Mouse (Mus musculus) ES-E14 (cell line): ENCODE measurements around the gene Clip2. TPM values are rescaled to one million over a fixed set of nuclear protein-coding genes. Genes with fewer than 3 reads are reported as not detected.
A peak's percentile ranks its signal among the peaks of the same experiment; 100 is the strongest.

Source experiments
- DNase-seq: peaks from one replicate; pipeline ENCODE4 v3.0.0-alpha.2; 2013; ENCODE audit warnings: low read depth, low spot score
- H3K27ac ChIP-seq: 2 replicates; pipeline ENCODE4 v1.5.1; 2012; ENCODE audit warnings: low read depth, mild to moderate bottlenecking, low read length, moderate library complexity, mixed read lengths; ENCODE audit not compliant: poor library complexity, insufficient read depth, severe bottlenecking
- H3K36me3 ChIP-seq: 2 replicates; pipeline ENCODE4 v1.6.1; 2012; ENCODE audit warnings: mild to moderate bottlenecking, low read length, moderate library complexity, mixed read lengths; ENCODE audit not compliant: control insufficient read depth, poor library complexity, insufficient read depth, severe bottlenecking
- H3K4me1 ChIP-seq, 2 experiments: fragments of 150-350 bp in 1 of 2; sonication (generic) in 1 of 2; 2 replicates each; pipeline ENCODE4 v1.6.1; 2012; ENCODE audit warnings: low read length in 2 of 2, mild to moderate bottlenecking in 1 of 2, mixed read lengths in 1 of 2; ENCODE audit not compliant: control insufficient read depth in 2 of 2, insufficient read depth in 2 of 2, poor library complexity in 1 of 2
- H3K4me3 ChIP-seq, 2 experiments: fragments of 150-350 bp in 1 of 2; sonication (generic) in 1 of 2; 2 replicates each; pipeline ENCODE4 v1.5.1; 2012; ENCODE audit warnings: low read length in 2 of 2, low read depth in 1 of 2, mild to moderate bottlenecking in 1 of 2, mixed read lengths in 1 of 2; ENCODE audit not compliant: insufficient read depth in 1 of 2, poor library complexity in 1 of 2, severe bottlenecking in 1 of 2
- H3K9ac ChIP-seq: 2 replicates; pipeline ENCODE4 v1.6.1; 2012; ENCODE audit warnings: low read depth, mild to moderate bottlenecking, low read length, mixed read lengths; ENCODE audit not compliant: poor library complexity, insufficient read depth, severe bottlenecking
- H3K9me3 ChIP-seq: fragments of 150-350 bp; sonication (generic); 2 replicates; pipeline ENCODE4 v1.6.1; 2012; ENCODE audit warnings: low read depth, mild to moderate bottlenecking, low read length; ENCODE audit not compliant: control insufficient read depth, insufficient read depth
- CHD2 ChIP-seq: IDR thresholded peaks from 2 replicates; pipeline ENCODE4 v1.6.1; 2014; ENCODE audit warnings: mild to moderate bottlenecking, low read depth, low read length, inconsistent platforms
- HCFC1 ChIP-seq: IDR thresholded peaks from 2 replicates; pipeline ENCODE4 v1.6.1; 2012; ENCODE audit warnings: low read length, inconsistent platforms, borderline replicate concordance; ENCODE audit not compliant: insufficient read depth
- MAFK ChIP-seq: IDR thresholded peaks from 2 replicates; pipeline ENCODE4 v1.6.1; 2014; ENCODE audit warnings: mild to moderate bottlenecking, low read depth, low read length, inconsistent platforms; ENCODE audit not compliant: insufficient read depth
- ZC3H11A ChIP-seq: IDR thresholded peaks from 2 replicates; pipeline ENCODE4 v1.6.1; 2012; ENCODE audit warnings: low read depth, mild to moderate bottlenecking, inconsistent platforms, low read length, borderline replicate concordance
- ZNF384 ChIP-seq: IDR thresholded peaks from 2 replicates; pipeline ENCODE4 v1.6.1; 2012; ENCODE audit warnings: low read depth, low read length, inconsistent platforms
- in situ Hi-C, 2 experiments: fragments of 600-800 bp; cut with MboI; formaldehyde crosslinking; loops; one replicate each; pipeline ENCODE4 v1.15.1; 2025; ENCODE audit warnings: low sequenced_read_pairs in 2 of 2, inconsistent platforms in 1 of 2; ENCODE audit not compliant: unreplicated experiment in 2 of 2
- total RNA-seq: library from RNA; depleted of rRNA; stranded (reverse); fragments of 300-350 nt; gene quantifications from 2 replicates; pipeline ENCODE4 v1.2.3, GENCODE M21; 2012

The Clip2 gene
- total RNA-seq, 1 experiment: 10.5 TPM

GRCm38 (mm10) chr5:134551233-134552109 is 763 bp downstream of the Clip2 start:
- in situ Hi-C loops: no loop called here
- H3K27ac ChIP-seq: no peak overlapping the region
- no peaks in the 10 kb centered on the region for H3K36me3 ChIP-seq
- peak overlapping the region; percentile 80 for H3K9ac ChIP-seq
- H3K4me1 ChIP-seq: peaks cover 7 to 18% of the 10 kb centered on the region in 2 experiments; a peak in 3 of 4 replicates
- H3K4me3 ChIP-seq: peak overlapping the region; percentile 77 to 90
- no peak for DNase-seq
- TF ChIP-seq HCFC1 (no peak), ZNF384 (no peak), CHD2 (no peak), ZC3H11A (no peak), MAFK (no peak)
- H3K9me3 ChIP-seq: no peaks in the 10 kb centered on the region

DNA sequence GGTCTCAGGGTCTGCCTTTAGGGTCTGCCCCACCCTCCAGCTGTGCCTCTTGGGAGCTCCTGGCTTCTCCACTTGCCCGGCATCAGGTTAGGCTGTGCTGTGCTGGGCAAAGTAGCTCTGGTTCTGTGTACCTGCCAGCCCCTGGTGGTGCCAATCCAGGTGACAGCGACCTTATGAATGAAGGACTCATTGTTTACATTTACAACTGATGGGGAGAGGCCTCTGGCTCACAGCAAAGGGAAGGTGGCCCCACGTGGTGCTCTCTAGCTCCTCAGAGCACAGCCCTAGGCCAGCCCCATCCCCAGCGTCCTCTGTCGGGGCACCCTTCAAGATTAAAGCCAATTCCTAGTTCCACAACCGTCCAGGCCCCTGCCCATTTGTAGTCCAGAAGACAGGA is 1.4 kb downstream of the Clip2 start:
- DNase-seq: no peak
- no peak for TF ChIP-seq HCFC1
- no peak for TF ChIP-seq MAFK
- TF ChIP-seq CHD2: no peak
- TF ChIP-seq ZC3H11A: no peak
- TF ChIP-seq ZNF384: no peak
- Histone ChIP-seq H3K9me3 (no peaks in the 10 kb centered on the region), H3K4me3 (peak overlapping the region; percentile 77 to 90), H3K9ac (no peak overlapping the region), H3K4me1 (peaks cover 7 to 18% of the 10 kb centered on the region in 2 experiments; a peak in 3 of 4 replicates), H3K36me3 (no peaks in the 10 kb centered on the region), H3K27ac (no peak overlapping the region)
- in situ Hi-C loops: no loop called here

DNA sequence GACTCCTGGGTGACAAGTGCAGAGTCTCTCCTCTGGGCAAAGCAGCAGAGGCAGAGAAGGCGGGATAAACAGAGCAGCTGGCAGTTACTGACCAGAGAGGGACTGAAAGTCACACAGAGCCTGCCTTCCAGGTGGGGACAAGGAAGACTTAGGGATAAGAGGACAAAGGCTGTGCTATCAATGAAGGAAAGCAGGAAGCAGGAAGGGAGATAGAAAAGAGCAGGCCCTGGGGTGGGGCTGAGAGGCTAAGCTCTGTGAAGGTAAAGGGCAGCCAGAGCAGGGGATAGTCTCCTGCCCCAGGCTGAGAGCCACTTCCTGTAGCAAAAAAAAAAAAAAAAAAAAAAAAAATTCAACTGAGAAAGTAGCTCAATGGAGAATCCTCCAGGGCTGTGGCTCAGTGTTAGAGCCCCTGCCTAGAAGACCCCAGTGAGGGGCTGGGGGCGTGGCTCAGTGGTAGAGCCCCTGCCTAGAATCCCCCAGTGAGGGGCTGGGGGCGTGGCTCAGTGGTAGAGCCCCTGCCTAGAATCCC is 2.5 kb downstream of the Clip2 start:
- no peak overlapping the region for H3K27ac ChIP-seq
- no peak for DNase-seq
- no peaks in the 10 kb centered on the region for H3K9me3 ChIP-seq
- peaks cover 11 to 16% of the 10 kb centered on the region in 2 experiments; a peak in 3 of 4 replicates for H3K4me1 ChIP-seq
- no peak overlapping the region for H3K4me3 ChIP-seq
- no peak overlapping the region for H3K9ac ChIP-seq
- no peaks in the 10 kb centered on the region for H3K36me3 ChIP-seq
- in situ Hi-C loops: no loop called here
- TF ChIP-seq HCFC1 (no peak), ZNF384 (0 out of 2 replicates have a peak, but pooled peaks have one; percentile 8)

DNA sequence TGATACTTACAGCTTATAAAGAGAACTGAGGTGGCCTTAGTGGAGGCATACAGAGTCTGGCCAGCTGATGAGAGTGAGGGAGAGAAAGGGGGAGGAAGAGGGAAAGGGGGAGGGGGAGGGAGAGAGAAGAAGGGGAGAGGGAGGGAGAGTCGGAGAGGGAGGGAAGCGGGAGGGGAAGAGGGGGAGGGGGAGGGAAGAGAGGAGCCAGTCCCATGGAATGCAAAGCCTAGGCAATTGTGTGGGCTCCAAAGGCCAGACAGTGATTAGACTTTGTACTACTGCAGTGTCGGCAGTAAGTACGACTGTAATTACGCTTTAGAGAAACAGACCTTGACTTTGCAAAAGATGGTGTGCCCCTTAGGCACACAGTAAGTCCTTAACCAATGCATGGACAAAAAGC is 3.9 kb downstream of the Clip2 start:
- DNase-seq: no peak
- TF ChIP-seq ZNF384 (no peak), ZC3H11A (no peak), MAFK (no peak)

GRCm38 (mm10) chr5:134546790-134547189 is 5.4 kb downstream of the Clip2 start:
- in situ Hi-C loops: no loop called here
- H3K36me3 ChIP-seq: no peaks in the 10 kb centered on the region
- no peak overlapping the region for H3K4me3 ChIP-seq
- H3K4me1 ChIP-seq: peaks cover 7 to 14% of the 10 kb centered on the region in 2 experiments; a peak in 3 of 4 replicates
- DNase-seq: no peak
- H3K27ac ChIP-seq: no peak overlapping the region
- H3K9me3 ChIP-seq: no peaks in the 10 kb centered on the region
- TF ChIP-seq ZC3H11A (no peak), CHD2 (no peak), MAFK (no peak), HCFC1 (no peak), ZNF384 (no peak)
- H3K9ac ChIP-seq: no peak overlapping the region

More for the DNA sequence above, 3.9 kb downstream of the Clip2 start:
- Histone ChIP-seq H3K4me3 (no peak overlapping the region), H3K27ac (no peak overlapping the region), H3K36me3 (no peaks in the 10 kb centered on the region), H3K4me1 (peaks cover 11 to 19% of the 10 kb centered on the region in 2 experiments; a peak in 3 of 4 replicates), H3K9ac (no peak overlapping the region), H3K9me3 (no peaks in the 10 kb centered on the region)
- in situ Hi-C loops: no loop called here
